Mouse (Mus musculus) myocyte (in vitro differentiated cells): ENCODE measurements around the gene C1qtnf6. TPM values are rescaled to one million over a fixed set of nuclear protein-coding genes. Genes with fewer than 3 reads are reported as not detected.
A peak's percentile ranks its signal among the peaks of the same experiment; 100 is the strongest.

Source experiments
- H3K27me3 ChIP-seq: one replicate; pipeline ENCODE4 v1.6.1; 2011; ENCODE audit not compliant: control insufficient read depth, insufficient read depth, insufficient read length
- H3K36me3 ChIP-seq: one replicate; pipeline ENCODE4 v1.6.1; 2011; ENCODE audit not compliant: control insufficient read depth, insufficient read depth
- H3K4me2 ChIP-seq: one replicate; pipeline ENCODE4 v1.6.1; 2011; ENCODE audit warnings: low read depth, control low read depth
- H3K4me3 ChIP-seq: one replicate; pipeline ENCODE4 v1.5.1; 2011; ENCODE audit warnings: mild to moderate bottlenecking, control low read depth, moderate library complexity
- H3K79me2 ChIP-seq: one replicate; pipeline ENCODE4 v1.6.1; 2011; ENCODE audit not compliant: control insufficient read depth, insufficient read depth
- H3ac ChIP-seq: one replicate; pipeline ENCODE4 v1.6.1; 2011; ENCODE audit not compliant: control insufficient read depth, insufficient read length
- CEBPB ChIP-seq: IDR thresholded peaks from 2 replicates; pipeline ENCODE4 v1.6.1; 2011; ENCODE audit warnings: mild to moderate bottlenecking, moderate library complexity; ENCODE audit not compliant: poor library complexity, insufficient read depth, severe bottlenecking
- E2F4 ChIP-seq: IDR thresholded peaks from one replicate; pipeline ENCODE4 v1.6.1; 2011; ENCODE audit warnings: mild to moderate bottlenecking, control low read depth, moderate library complexity; ENCODE audit not compliant: insufficient read depth
- MAX ChIP-seq: IDR thresholded peaks from one replicate; pipeline ENCODE4 v1.6.1; 2011; ENCODE audit warnings: low read depth, mild to moderate bottlenecking, control low read depth
- MYOD1 ChIP-seq, 3 experiments: IDR thresholded peaks; one replicate each; pipeline ENCODE4 v1.6.1; 2011; ENCODE audit warnings: control low read depth in 2 of 3, low read depth in 2 of 3, mild to moderate bottlenecking in 2 of 3, moderate library complexity in 1 of 3; ENCODE audit not compliant: insufficient read length in 2 of 3, control insufficient read depth in 1 of 3
- MYOG ChIP-seq, 3 experiments: IDR thresholded peaks; one replicate each; pipeline ENCODE4 v1.6.1; 2011; ENCODE audit warnings: control low read depth in 2 of 3, low read depth in 2 of 3, mild to moderate bottlenecking in 2 of 3; ENCODE audit not compliant: insufficient read length in 2 of 3, control insufficient read depth in 1 of 3, insufficient read depth in 1 of 3
- POLR2A ChIP-seq: IDR thresholded peaks from one replicate; pipeline ENCODE4 v1.6.1; 2011; ENCODE audit warnings: low read depth, mild to moderate bottlenecking, control low read depth, moderate library complexity; ENCODE audit not compliant: insufficient read length
- POLR2AphosphoS2 ChIP-seq: IDR thresholded peaks from one replicate; pipeline ENCODE4 v1.6.1; 2011; ENCODE audit warnings: low read depth, control low read depth; ENCODE audit not compliant: insufficient read length
- REST ChIP-seq: IDR thresholded peaks from one replicate; pipeline ENCODE4 v1.6.1; 2011; ENCODE audit warnings: mild to moderate bottlenecking, control low read depth, moderate library complexity; ENCODE audit not compliant: insufficient read depth, insufficient read length
- SRF ChIP-seq: IDR thresholded peaks from one replicate; pipeline ENCODE4 v1.6.1; 2011; ENCODE audit warnings: low read depth; ENCODE audit not compliant: control insufficient read depth, insufficient read length
- TCF12 ChIP-seq: IDR thresholded peaks from one replicate; pipeline ENCODE4 v1.6.1; 2011; ENCODE audit warnings: mild to moderate bottlenecking, control low read depth; ENCODE audit not compliant: poor library complexity, insufficient read depth, severe bottlenecking
- TCF3 ChIP-seq: IDR thresholded peaks from one replicate; pipeline ENCODE4 v1.6.1; 2011; ENCODE audit warnings: low read depth, control low read depth; ENCODE audit not compliant: insufficient read length
- USF1 ChIP-seq: IDR thresholded peaks from one replicate; pipeline ENCODE4 v1.6.1; 2011; ENCODE audit warnings: low read depth, mild to moderate bottlenecking, control low read depth, moderate library complexity
- polyA plus RNA-seq: library from polyadenylated mRNA; unstranded; fragments of >200 nt; fragmentation: generic; extraction: Trizol; gene quantifications from one replicate; pipeline ENCODE4 v1.2.1, GENCODE M21; 2012; ENCODE audit warnings: missing spikeins

Gene C1qtnf6
- polyA plus RNA-seq, 1 experiment, result 66.2 TPM

DNA sequence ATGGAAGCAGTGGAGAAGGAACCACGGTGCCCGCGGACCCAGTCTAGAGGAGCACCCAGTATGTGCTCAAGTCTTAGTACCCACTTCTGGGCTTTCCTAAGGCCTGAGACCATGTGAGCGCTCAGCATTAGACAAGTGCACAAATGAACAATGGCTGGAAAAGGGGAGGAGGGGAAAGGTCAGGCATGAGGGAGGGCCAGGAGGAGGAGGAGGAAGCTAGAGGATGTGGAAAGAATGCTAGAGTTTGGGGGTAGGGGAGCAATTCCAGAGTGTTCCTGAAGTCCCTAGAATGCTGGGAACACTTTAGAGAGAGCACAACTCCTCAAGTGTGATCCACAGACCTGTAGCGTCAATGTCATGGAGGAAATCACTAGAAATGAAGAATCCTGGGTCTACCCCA, 7.1 kb downstream of the C1qtnf6 start:
- H3ac ChIP-seq, result no peak overlapping the region
- no peak overlapping the region for H3K4me2 ChIP-seq

DNA sequence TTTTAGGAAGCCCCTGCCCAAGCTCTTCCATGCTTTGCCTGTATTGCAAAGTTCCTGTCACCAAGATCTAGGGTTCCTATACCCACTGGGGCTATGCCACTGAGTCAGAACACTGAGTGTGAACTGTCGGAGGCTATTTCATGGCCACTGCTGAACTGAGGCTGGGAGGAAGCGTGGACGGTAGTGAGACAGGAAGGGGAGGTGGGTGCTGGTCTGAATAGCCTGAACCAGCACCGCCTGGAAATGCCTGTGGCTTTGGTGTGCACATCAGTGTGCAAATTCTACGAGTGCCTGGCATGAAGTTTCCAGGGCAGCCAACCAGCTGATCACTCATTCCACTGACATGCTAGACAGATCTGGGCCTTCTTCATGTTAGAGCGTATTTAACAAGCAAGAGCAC, 9.3 kb downstream of the C1qtnf6 start:
- no peak overlapping the region for H3K4me3 ChIP-seq
- no peaks in the 10 kb centered on the region for H3K36me3 ChIP-seq
- H3K79me2 ChIP-seq, result no peaks in the 10 kb centered on the region
- H3ac ChIP-seq, result no peak overlapping the region
- H3K4me2 ChIP-seq, result no peak overlapping the region
- H3K27me3 ChIP-seq, result no peaks in the 10 kb centered on the region
- peak; percentile 32 for TF ChIP-seq POLR2AphosphoS2
- no peak for TF ChIP-seq SRF

More for the DNA sequence above, 7.1 kb downstream of the C1qtnf6 start:
- TF ChIP-seq POLR2AphosphoS2 (no peak), MYOD1 (IDR thresholded peaks at IDR 0.05; ENCODE audit: control insufficient read depth in 1 of 3, insufficient read length in 2 of 3, low read depth in 2 of 3) (no peak), MAX (no peak), MYOG (IDR thresholded peaks at IDR 0.05; ENCODE audit: control insufficient read depth in 1 of 3, insufficient read depth in 1 of 3, insufficient read length in 2 of 3, low read depth in 2 of 3) (no peak), POLR2A (no peak), CEBPB (no peak), USF1 (no peak), SRF (no peak), TCF12 (no peak), REST (no peak), TCF3 (no peak), E2F4 (no peak)
- Histone ChIP-seq H3K36me3 (no peaks in the 10 kb centered on the region), H3K27me3 (no peaks in the 10 kb centered on the region), H3K4me3 (no peak overlapping the region), H3K79me2 (peaks cover 19% of the 10 kb centered on the region)

DNA sequence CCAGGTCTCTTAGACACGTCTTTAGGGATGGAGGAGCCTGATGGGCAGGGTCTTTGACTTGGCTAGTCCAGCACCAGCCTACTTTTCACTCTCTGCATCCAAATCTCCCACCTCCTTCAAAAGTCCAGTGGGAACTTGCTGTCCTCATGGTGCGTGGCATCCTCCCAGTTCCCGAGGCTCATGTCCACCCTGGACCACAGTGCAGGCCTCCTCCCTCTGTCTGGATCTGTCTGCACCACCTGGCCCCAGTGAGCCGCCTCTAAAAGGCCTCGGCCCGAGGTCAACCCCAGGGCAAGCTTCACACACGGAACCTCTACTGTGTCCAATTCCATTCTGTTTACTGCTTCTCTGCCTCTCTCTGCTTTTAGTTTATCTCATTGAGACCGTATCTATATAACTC, 9.9 kb downstream of the C1qtnf6 start:
- Histone ChIP-seq H3ac (no peak overlapping the region), H3K4me2 (no peak overlapping the region), H3K4me3 (no peak overlapping the region), H3K27me3 (no peaks in the 10 kb centered on the region), H3K36me3 (no peaks in the 10 kb centered on the region), H3K79me2 (no peaks in the 10 kb centered on the region)
- TF ChIP-seq TCF3 (no peak), TCF12 (no peak), REST (no peak), MYOD1 (IDR thresholded peaks at IDR 0.05; ENCODE audit: control insufficient read depth in 1 of 3, insufficient read length in 2 of 3, low read depth in 2 of 3) (no peak)

DNA sequence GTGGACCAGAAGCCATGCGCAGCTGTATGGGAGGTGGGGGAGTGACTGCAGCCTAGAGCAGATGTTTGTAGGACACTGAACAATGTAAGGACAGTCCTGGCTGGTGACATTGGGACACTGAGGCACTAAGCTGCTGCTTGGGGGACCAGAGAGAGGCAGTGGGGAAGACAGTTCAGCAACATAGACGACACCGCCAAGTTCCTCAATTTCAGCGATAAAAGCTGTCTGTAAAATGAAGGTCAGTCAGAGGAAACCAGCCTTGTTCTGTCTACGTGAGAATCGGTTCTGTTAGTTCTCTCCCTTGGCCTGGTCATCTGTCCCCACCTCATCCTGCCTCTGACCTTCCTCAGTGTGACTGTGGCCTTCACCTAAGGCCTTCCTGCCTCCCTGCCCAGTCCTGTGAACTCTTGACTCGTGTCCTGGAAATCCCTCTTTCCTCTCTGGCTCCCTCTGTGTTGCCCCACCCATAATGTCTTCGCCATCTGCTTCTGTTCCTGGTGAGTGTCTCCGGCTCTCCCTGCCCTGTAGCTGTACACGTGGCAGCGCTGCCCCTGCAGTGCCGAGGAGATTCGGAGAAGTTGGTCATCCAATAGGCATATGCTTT, 11.0 kb downstream of the C1qtnf6 start:
- Histone ChIP-seq H3K79me2 (no peaks in the 10 kb centered on the region), H3ac (no peak overlapping the region), H3K27me3 (no peaks in the 10 kb centered on the region), H3K4me3 (no peak overlapping the region), H3K4me2 (no peak overlapping the region), H3K36me3 (no peaks in the 10 kb centered on the region)
- TF ChIP-seq MYOG (IDR thresholded peaks at IDR 0.05; ENCODE audit: control insufficient read depth in 1 of 3, insufficient read depth in 1 of 3, insufficient read length in 2 of 3, low read depth in 2 of 3) (no peak), POLR2AphosphoS2 (peak; percentile 46)

DNA sequence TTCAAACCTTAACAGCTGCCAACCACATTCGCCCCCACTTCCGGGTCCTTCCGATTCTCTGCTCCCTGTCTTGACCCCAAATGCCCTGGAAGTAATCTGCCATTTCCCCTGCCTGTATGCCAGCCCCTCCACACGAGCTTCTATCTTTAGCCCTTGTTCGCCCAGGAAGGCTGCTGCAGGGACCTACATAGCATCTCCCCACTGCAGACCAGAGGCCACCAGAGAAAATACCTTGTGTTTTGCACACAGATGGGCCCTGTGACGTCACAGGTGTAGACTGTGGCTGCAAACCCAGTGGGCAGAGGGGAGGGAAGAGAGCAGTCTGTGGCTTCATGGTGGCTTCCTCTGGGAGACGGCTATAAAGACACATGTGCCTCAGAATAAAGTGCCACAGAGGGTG, 13.0 kb downstream of the C1qtnf6 start:
- H3K4me2 ChIP-seq, result peak overlapping the region; percentile 0
- TF ChIP-seq MYOD1 (IDR thresholded peaks at IDR 0.05; ENCODE audit: control insufficient read depth in 1 of 3, insufficient read length in 2 of 3, low read depth in 2 of 3) (no peak), POLR2A (no peak), MYOG (IDR thresholded peaks at IDR 0.05; ENCODE audit: control insufficient read depth in 1 of 3, insufficient read depth in 1 of 3, insufficient read length in 2 of 3, low read depth in 2 of 3) (no peak), E2F4 (no peak), SRF (no peak), USF1 (no peak), TCF3 (no peak), POLR2AphosphoS2 (no peak)
- no peaks in the 10 kb centered on the region for H3K36me3 ChIP-seq
- H3ac ChIP-seq, result no peak overlapping the region
- no peaks in the 10 kb centered on the region for H3K27me3 ChIP-seq
- no peak overlapping the region for H3K4me3 ChIP-seq
- H3K79me2 ChIP-seq, result no peaks in the 10 kb centered on the region

DNA sequence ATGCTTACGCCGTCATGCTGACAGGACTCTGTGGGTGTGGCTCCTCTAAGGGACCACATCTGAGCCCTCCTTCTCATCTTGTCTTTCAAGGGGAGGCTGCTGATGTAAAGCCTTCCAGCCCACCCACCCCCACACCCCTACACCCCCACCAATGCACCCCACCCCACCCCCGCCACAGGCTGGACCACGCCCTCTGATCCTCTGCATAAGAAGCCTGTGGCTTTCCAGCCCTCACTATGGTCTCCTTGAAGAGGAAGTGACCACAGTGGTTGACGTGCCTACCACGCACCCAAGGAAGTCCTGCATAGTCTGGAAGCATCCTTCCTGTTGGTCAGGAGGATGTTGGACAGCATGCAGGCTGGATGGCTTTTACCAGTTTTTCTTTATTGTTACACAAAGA, 15.5 kb downstream of the C1qtnf6 start:
- no peak overlapping the region for H3ac ChIP-seq
- H3K27me3 ChIP-seq, result no peaks in the 10 kb centered on the region
- H3K4me2 ChIP-seq, result no peak overlapping the region
- no peak overlapping the region for H3K4me3 ChIP-seq
- no peaks in the 10 kb centered on the region for H3K79me2 ChIP-seq
- TF ChIP-seq POLR2A (no peak), TCF12 (no peak), TCF3 (no peak), E2F4 (no peak), MAX (no peak), USF1 (no peak), MYOD1 (IDR thresholded peaks at IDR 0.05; ENCODE audit: control insufficient read depth in 1 of 3, insufficient read length in 2 of 3, low read depth in 2 of 3) (no peak), POLR2AphosphoS2 (no peak), MYOG (IDR thresholded peaks at IDR 0.05; ENCODE audit: control insufficient read depth in 1 of 3, insufficient read depth in 1 of 3, insufficient read length in 2 of 3, low read depth in 2 of 3) (no peak), SRF (no peak), CEBPB (no peak), REST (no peak)
- H3K36me3 ChIP-seq, result no peaks in the 10 kb centered on the region
